Mouse (Mus musculus) forebrain, embryonic 11.5 days (tissue): ENCODE data around the gene Fam189b. TPM values are rescaled to one million over a fixed set of nuclear protein-coding genes. Genes with fewer than 3 reads are reported as not detected.
"Not testable (repeated sequence)": the region's sequence is repeated elsewhere in the genome, so short reads cannot be mapped to it uniquely, and the experiment has no call there.

Experiments
- ATAC-seq: fragments of 200-750 bp; cut with Nextera tagmentation; replicated peaks from 2 replicates; pipeline ENCODE4 v1.8.0; 2017; ENCODE audit warnings: moderate TSS enrichment; ENCODE audit not compliant: low FRiP score
- DNase-seq: peaks from one replicate; pipeline ENCODE4 v3.0.0-alpha.2; 2017; ENCODE audit warnings: low spot score
- H3K27ac ChIP-seq: fragments of 300-500 bp; sonication (generic); 2 replicates; pipeline ENCODE4 v1.5.1; 2014; ENCODE audit warnings: low read depth, low read length
- H3K27me3 ChIP-seq: fragments of 300-500 bp; sonication (generic); 2 replicates; pipeline ENCODE4 v1.6.1; 2014; ENCODE audit warnings: mild to moderate bottlenecking, low read length, mixed read lengths; ENCODE audit not compliant: control insufficient read depth, insufficient read depth
- H3K36me3 ChIP-seq: fragments of 300-500 bp; sonication (generic); 2 replicates; pipeline ENCODE4 v1.6.1; 2014; ENCODE audit warnings: mild to moderate bottlenecking, low read length, moderate library complexity, mixed read lengths; ENCODE audit not compliant: control insufficient read depth, insufficient read depth
- H3K4me1 ChIP-seq: fragments of 300-500 bp; sonication (generic); replicated peaks from 2 replicates; pipeline ENCODE4 v1.6.1; 2014; ENCODE audit warnings: low read length, mixed read lengths; ENCODE audit not compliant: control insufficient read depth, insufficient read depth
- H3K4me2 ChIP-seq: fragments of 300-500 bp; sonication (generic); 2 replicates; pipeline ENCODE4 v1.6.1; 2014; ENCODE audit warnings: low read depth, mild to moderate bottlenecking, low read length, moderate library complexity, mixed read lengths; ENCODE audit not compliant: severe bottlenecking
- H3K4me3 ChIP-seq: fragments of 300-500 bp; sonication (generic); 2 replicates; pipeline ENCODE4 v1.5.1; 2014; ENCODE audit warnings: low read depth, low read length
- H3K9ac ChIP-seq: fragments of 300-500 bp; sonication (generic); 2 replicates; pipeline ENCODE4 v1.6.1; 2014; ENCODE audit warnings: low read length
- H3K9me3 ChIP-seq: fragments of 300-500 bp; sonication (generic); 2 replicates; pipeline ENCODE4 v1.6.1; 2016; ENCODE audit warnings: low read length, mixed read lengths; ENCODE audit not compliant: control insufficient read depth
- WGBS: fragments of 180-500 bp; shearing (Covaris S2); extraction: QIAGEN DNeasy Blood & Tissue Kit; methylation state at CpG from one replicate; pipeline ENCODE4 v1.1.7; 2014; 5-methylcytosine and 5-hydroxymethylcytosine counted together
- polyA plus RNA-seq: library from polyadenylated mRNA; unstranded; fragments of >200 nt; fragmentation: Nextera tagmentation; extraction: Ambion mirVana; gene quantifications from 2 replicates; pipeline ENCODE4 v1.2.1, GENCODE M21; 2014

Gene Fam189b
- polyA plus RNA-seq, 1 experiment from 2014 or later = 26.3 TPM

GRCm38 (mm10) chr3:89214681-89215411 is 31.9 kb downstream of the Fam189b start, which contains the start of gene Thbs3:
Gene Thbs3 (plus strand): TSS chr3:89215180.
- H3K4me3 ChIP-seq = peak within 1 kb of the TSS; percentile 81
- no peaks in the 10 kb centered on the region for H3K9me3 ChIP-seq
- H3K27me3 ChIP-seq = no peaks in the 10 kb centered on the region
- under 1% methylated on average over 17 of the region's 19 CpGs for WGBS
- ATAC-seq = peak; percentile 18; the same call in 1 of the 2 replicates
- no peaks in the 10 kb centered on the region for H3K36me3 ChIP-seq
- H3K9ac ChIP-seq = peak within 1 kb of the TSS; percentile 80
- peak; percentile 87 for DNase-seq
- H3K27ac ChIP-seq = peak within 1 kb of the TSS; percentile 99
- H3K4me2 ChIP-seq = peak within 1 kb of the TSS; percentile 87
- peaks cover 23% of the 10 kb centered on the region for H3K4me1 ChIP-seq

- Histone ChIP-seq H3K4me3 (peak overlapping the region; percentile 81), H3K27me3 (no peaks in the 10 kb centered on the region), H3K4me2 (peak overlapping the region; percentile 87), H3K9me3 (no peaks in the 10 kb centered on the region), H3K27ac (peak overlapping the region; percentile 99), H3K36me3 (no peaks in the 10 kb centered on the region), H3K4me1 (peaks cover 24% of the 10 kb centered on the region), H3K9ac (peak overlapping the region; percentile 80)
- DNase-seq (peak; percentile 92), ATAC-seq (peak; percentile 28)
- WGBS = 0% methylated on average over 6 of the region's 6 CpGs
Observed at GRCm38 (mm10) chr3:89215853-89216252, 32.9 kb downstream of the Fam189b start.

GRCm38 (mm10) chr3:89216407-89216806 is 33.5 kb downstream of the Fam189b start:
- peak overlapping the region; percentile 34; the same call in 1 of the 2 replicates for H3K27ac ChIP-seq
- H3K4me3 ChIP-seq = not testable (repeated sequence)

GRCm38 (mm10) chr3:89218271-89218670 is 35.3 kb downstream of the Fam189b start:
- Histone ChIP-seq H3K27me3 (no peaks in the 10 kb centered on the region), H3K9me3 (no peaks in the 10 kb centered on the region), H3K36me3 (peaks cover 3% of the 10 kb centered on the region; the same call in 1 of the 2 replicates), H3K4me3 (no peak overlapping the region), H3K27ac (0 out of 2 replicates have a peak overlapping the region, but pooled peaks have one; percentile 41), H3K4me2 (no peak overlapping the region), H3K9ac (no peak overlapping the region), H3K4me1 (peaks cover 21% of the 10 kb centered on the region)
- 74% methylated on average over 1 of the region's 1 CpGs for WGBS
- no peak for ATAC-seq
- DNase-seq = no peak

More at GRCm38 (mm10) chr3:89216407-89216806, 33.5 kb downstream of the Fam189b start:
- 75% methylated on average over 7 of the region's 7 CpGs for WGBS
- H3K27me3 ChIP-seq, H3K9me3 ChIP-seq, H3K36me3 ChIP-seq, ATAC-seq, DNase-seq: not testable (repeated sequence)
- Histone ChIP-seq H3K4me2 (peak overlapping the region; percentile 87; the same call in 1 of the 2 replicates), H3K9ac (0 out of 2 replicates have a peak overlapping the region, but pooled peaks have one; percentile 80), H3K4me1 (peaks cover 27% of the 10 kb centered on the region)

GRCm38 (mm10) chr3:89219546-89219945 is 36.6 kb downstream of the Fam189b start:
- H3K27ac ChIP-seq = peak overlapping the region; percentile 37; the same call in 1 of the 2 replicates
- H3K27me3 ChIP-seq = no peaks in the 10 kb centered on the region
- WGBS = 46% methylated on average over 8 of the region's 8 CpGs
- ATAC-seq = no peak
- peaks cover 3% of the 10 kb centered on the region; the same call in 1 of the 2 replicates for H3K36me3 ChIP-seq
- H3K4me3 ChIP-seq = no peak overlapping the region
- H3K9me3 ChIP-seq = no peaks in the 10 kb centered on the region
- H3K9ac ChIP-seq = peak overlapping the region; percentile 21
- no peak overlapping the region for H3K4me2 ChIP-seq
- H3K4me1 ChIP-seq = peaks cover 33% of the 10 kb centered on the region
- DNase-seq = no peak

- H3K27ac ChIP-seq = no peak overlapping the region
- H3K9ac ChIP-seq = peak overlapping the region; percentile 35
- 71% methylated on average over 5 of the region's 5 CpGs for WGBS
- DNase-seq (no peak), ATAC-seq (no peak)
- H3K4me1 ChIP-seq = peaks cover 29% of the 10 kb centered on the region
- H3K4me3 ChIP-seq = no peak overlapping the region
- H3K4me2 ChIP-seq = no peak overlapping the region
- peaks cover 3% of the 10 kb centered on the region; the same call in 1 of the 2 replicates for H3K36me3 ChIP-seq
- H3K27me3 ChIP-seq = no peaks in the 10 kb centered on the region
- H3K9me3 ChIP-seq = no peaks in the 10 kb centered on the region
Observed at GRCm38 (mm10) chr3:89221167-89221566, 38.2 kb downstream of the Fam189b start.

GRCm38 (mm10) chr3:89224796-89225195 is 41.9 kb downstream of the Fam189b start:
- WGBS = 43% methylated on average over 11 of the region's 11 CpGs
- Histone ChIP-seq H3K9ac (peak overlapping the region; percentile 74), H3K4me2 (peak overlapping the region; percentile 95), H3K4me3 (peak overlapping the region; percentile 97), H3K9me3 (no peaks in the 10 kb centered on the region), H3K27ac (peak overlapping the region; percentile 98), H3K27me3 (no peaks in the 10 kb centered on the region), H3K36me3 (peaks cover 3% of the 10 kb centered on the region; the same call in 1 of the 2 replicates), H3K4me1 (peaks cover 29% of the 10 kb centered on the region)
- ATAC-seq (no peak), DNase-seq (no peak)

- Histone ChIP-seq H3K27ac (peak overlapping the region; percentile 98), H3K27me3 (no peaks in the 10 kb centered on the region), H3K9ac (peak overlapping the region; percentile 74), H3K4me2 (peak overlapping the region; percentile 95), H3K36me3 (peaks cover 3% of the 10 kb centered on the region; the same call in 1 of the 2 replicates), H3K4me3 (peak overlapping the region; percentile 97), H3K4me1 (peaks cover 29% of the 10 kb centered on the region), H3K9me3 (no peaks in the 10 kb centered on the region)
- DNase-seq = no peak
- ATAC-seq = no peak
- WGBS = 21% methylated on average over 12 of the region's 12 CpGs
Observed at GRCm38 (mm10) chr3:89225321-89225815, 42.4 kb downstream of the Fam189b start.
